Comparison of ENCODE assay signal across 8 mouse cellular contexts in the genomic region with DNA sequence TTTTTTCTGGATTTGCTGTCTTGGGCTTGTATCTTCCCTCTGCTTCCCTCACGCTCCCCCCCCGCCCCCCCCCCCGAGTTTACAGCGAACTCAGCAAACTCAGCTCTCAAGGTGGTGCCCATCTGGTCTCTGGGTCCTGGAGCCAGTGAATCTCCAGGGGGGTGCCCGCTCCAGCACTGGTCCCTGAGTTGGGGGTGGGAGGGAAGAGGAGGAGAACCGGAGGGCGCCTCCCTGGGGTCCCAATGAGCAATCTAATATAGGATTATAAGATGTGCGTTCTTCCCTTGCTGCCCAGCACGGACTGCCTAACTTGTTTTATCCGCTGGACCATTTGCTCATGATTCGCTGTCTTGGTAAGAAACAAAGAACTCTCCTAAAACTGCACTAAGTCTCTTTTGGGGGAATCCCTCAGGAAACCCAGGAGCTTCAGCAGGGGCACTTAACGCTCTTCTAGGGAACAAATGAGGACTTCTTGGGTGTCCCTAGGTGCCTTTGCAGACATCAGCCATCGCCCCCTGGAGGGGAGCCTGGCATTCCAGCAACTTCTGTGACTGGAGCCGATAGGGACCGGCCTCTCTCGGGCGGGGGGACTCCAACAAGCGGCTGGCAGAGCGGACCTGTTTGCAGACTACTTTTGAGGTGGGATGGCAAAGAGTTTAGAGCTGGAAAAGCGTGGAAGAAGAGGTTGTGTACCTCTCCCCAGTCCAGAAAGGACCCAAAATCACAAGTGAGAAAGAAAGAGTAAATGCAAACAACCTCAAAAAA. TPM values are rescaled to one million over a fixed set of nuclear protein-coding genes. Genes with fewer than 3 reads are reported as not detected.
DNase-seq lines count a peak whose midpoint lies in the region; ATAC-seq lines count a peak whose summit lies in the region.

No protein-coding gene starts in this region.

- no peak overlapping the region for H3K9ac ChIP-seq in embryonic facial prominence, embryonic 14.5 days (ENCODE audit: low read depth, low read length)

- 20% methylated on average over 18 of the region's 20 CpGs for WGBS in embryonic facial prominence, embryonic 14.5 days

- 0 out of 2 replicates have a peak, but pooled peaks cover 4% of the 10 kb centered on the region for H3K9me3 ChIP-seq in embryonic facial prominence, embryonic 14.5 days (ENCODE audit: control insufficient read depth, low read length)

- H3K27me3 ChIP-seq in embryonic facial prominence, embryonic 14.5 days (replicated peaks; ENCODE audit: control insufficient read depth, insufficient read depth, low read length), result peaks cover 53% of the 10 kb centered on the region

- peak overlapping the region; percentile 46 for H3K4me3 ChIP-seq in embryonic facial prominence, embryonic 14.5 days (ENCODE audit: low read depth, low read length)

- no peak overlapping the region for H3K27ac ChIP-seq in embryonic facial prominence, embryonic 14.5 days (replicated peaks; ENCODE audit: low read depth, low read length)

- peak; percentile 11 for ATAC-seq in CD4-positive, CD25-positive, alpha-beta regulatory T cell, adult 4 months
- peak; percentile 49; the same call in 1 of the 2 replicates for ATAC-seq in embryonic facial prominence, embryonic 14.5 days (ENCODE audit: low read depth)
- ATAC-seq in erythroblast, adult 5-6 weeks (replicated peaks; ENCODE audit: low FRiP score, poor library complexity, severe bottlenecking), result no peak

- peak overlapping the region; percentile 75 for H3K4me2 ChIP-seq in embryonic facial prominence, embryonic 14.5 days (ENCODE audit: low read depth, low read length)

- no peaks in the 10 kb centered on the region for H3K36me3 ChIP-seq in embryonic facial prominence, embryonic 14.5 days (ENCODE audit: control insufficient read depth, insufficient read depth, low read length)

- DNase-seq in adrenal gland, postnatal 25 days, result peak; percentile 28
- DNase-seq in embryonic facial prominence, embryonic 14.5 days (ENCODE audit: low spot score), result peak; percentile 14
- peak; percentile 33 for DNase-seq in heart, postnatal 4 days
- peak; percentile 22 to 57 for DNase-seq in layer of hippocampus, postnatal 10 days (ENCODE audit: low spot score in 2 of 2)
- peak; percentile 30 for DNase-seq in lung, postnatal 14 days
- DNase-seq in retina, postnatal 1 day, result peak; percentile 73

- no peaks in the 10 kb centered on the region for H3K4me1 ChIP-seq in embryonic facial prominence, embryonic 14.5 days (ENCODE audit: control insufficient read depth, insufficient read depth, low read length)

RNA-seq across cellular contexts. Expression of a gene that starts 0.5 kb away (rescaled TPM):
- polyA plus RNA-seq in CD4-positive, CD25-positive, alpha-beta regulatory T cell, adult 4 months (2017; shearing (Covaris generic)), result not detected
- total RNA-seq in adrenal gland, postnatal 25 days (2021), result 4.3 and 7.6 TPM in 2 replicates
- polyA plus RNA-seq in embryonic facial prominence, embryonic 14.5 days (2014; fragmentation: Nextera tagmentation; extraction: Ambion mirVana), result 0.67 and 1.2 TPM in 2 replicates
- total RNA-seq in heart, postnatal 4 days (2021), result 1 to 10 TPM; 2.5 to 3.0 TPM
- 10 to 100 TPM; 15.3 to 16.9 TPM for total RNA-seq in layer of hippocampus, postnatal 10 days (2021)
- 1.5 and 3.3 TPM in 2 replicates for total RNA-seq in erythroblast, adult 5-6 weeks (2015; ENCODE audit: low replicate concordance)
- total RNA-seq in erythroblast, adult 5-6 weeks (2017; ENCODE audit: low replicate concordance), result 4.9 and 8.2 TPM in 2 replicates

Comparison
In these comparisons a context has a peak if more than half of its experiments do, and no peak if none do; other contexts are left out.
1. DNase-seq: peak in every context shown above with its lines; median percentile 73 in retina, postnatal 1 day; 40 in layer of hippocampus, postnatal 10 days; 33 in heart, postnatal 4 days; 30 in lung, postnatal 14 days; 28 in adrenal gland, postnatal 25 days; 14 in embryonic facial prominence, embryonic 14.5 days.